Mouse (Mus musculus) adrenal gland, adult 18-20 months (tissue): Measurements from ENCODE around the gene Cpne4. TPM values are rescaled to one million over a fixed set of nuclear protein-coding genes. Genes with fewer than 3 reads are reported as not detected.
A peak's percentile ranks its signal among the peaks of the same experiment; 100 is the strongest.

Experiments
- DNase-seq, 2 experiments: peaks; one replicate each; pipeline ENCODE4 v3.0.0; 2021 to 2022; ENCODE audit warnings: low spot score in 2 of 2
- total RNA-seq, 2 experiments: library from RNA; stranded (reverse); gene quantifications; 1 replicate in 1 of 2; 2 replicates in 1 of 2; pipeline ENCODE4 v1.2.3; 2021

The Cpne4 gene
- total RNA-seq, 2 experiments from 2014 or later = 0.20 TPM; not detected in 1

GRCm38 (mm10) chr9:104678571-104678970 lies 131.5 kb downstream of the Cpne4 start:
- DNase-seq = no peak

GRCm38 (mm10) chr9:104687051-104687450 lies 140.0 kb downstream of the Cpne4 start:
- DNase-seq = no peak

DNA sequence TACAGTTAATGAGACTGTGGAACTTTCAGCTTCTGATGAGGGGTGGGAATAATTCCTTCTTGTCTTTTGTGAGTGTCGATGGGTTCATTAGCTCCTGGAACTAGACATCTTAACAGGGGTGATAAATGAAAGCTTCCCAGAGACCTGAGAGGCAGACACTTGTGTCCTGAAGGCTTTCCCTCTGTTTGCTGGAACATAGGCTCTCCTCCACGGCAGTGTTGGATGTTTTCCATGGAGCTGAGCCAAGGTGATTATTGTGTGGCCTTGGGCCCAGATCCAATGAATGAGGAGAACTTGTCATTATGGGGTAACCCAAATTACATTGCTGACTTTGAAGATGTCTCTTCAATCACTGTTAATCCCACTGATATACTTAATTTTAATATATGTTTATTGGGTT lies 146.1 kb downstream of the Cpne4 start:
- peak; percentile 38 to 59 for DNase-seq

DNA sequence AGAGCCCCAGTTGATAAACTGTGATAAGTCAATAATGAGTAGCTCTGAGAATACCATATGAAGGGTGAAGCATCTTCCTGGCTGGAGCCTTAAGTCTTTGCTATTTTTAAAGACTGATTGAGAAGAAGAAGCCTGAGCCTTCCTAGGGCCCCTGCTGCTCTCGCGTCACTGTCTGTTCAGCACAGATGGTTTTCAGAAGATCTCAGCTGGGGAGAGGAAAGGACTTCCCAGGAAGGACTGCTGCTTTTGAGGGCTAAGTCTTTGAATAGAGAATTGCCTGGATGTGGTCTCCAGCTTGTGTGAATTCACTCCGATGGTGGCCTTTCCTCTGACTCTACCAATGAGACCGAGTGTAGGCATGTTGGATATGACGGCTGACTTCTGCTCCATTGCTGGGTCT lies 163.7 kb downstream of the Cpne4 start:
- no peak for DNase-seq

DNA sequence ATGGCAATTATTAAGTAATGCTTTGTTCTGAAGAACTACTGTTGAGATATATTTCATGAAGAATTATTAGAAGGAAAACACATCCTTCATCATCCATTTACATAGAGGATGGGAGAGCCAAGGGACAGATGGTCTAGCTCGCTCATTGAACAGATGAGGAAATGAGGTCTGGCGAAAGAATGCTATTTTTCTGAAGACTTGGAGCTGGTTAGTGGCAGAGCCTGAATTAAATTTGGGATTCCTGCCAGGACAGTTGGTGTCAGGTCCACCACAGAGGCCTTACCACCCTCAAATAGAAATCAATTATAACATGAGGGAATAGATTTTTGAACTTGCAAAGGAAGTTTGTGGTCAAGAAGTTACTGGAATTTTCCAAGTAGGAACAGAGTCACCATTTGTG lies 178.2 kb downstream of the Cpne4 start:
- DNase-seq = no peak

GRCm38 (mm10) chr9:104742661-104743380 lies 195.7 kb downstream of the Cpne4 start:
- DNase-seq = no peak

GRCm38 (mm10) chr9:104755519-104755918 lies 208.4 kb downstream of the Cpne4 start:
- no peak for DNase-seq

- DNase-seq = no peak
Measured at GRCm38 (mm10) chr9:104760031-104760430, 212.9 kb downstream of the Cpne4 start.

DNA sequence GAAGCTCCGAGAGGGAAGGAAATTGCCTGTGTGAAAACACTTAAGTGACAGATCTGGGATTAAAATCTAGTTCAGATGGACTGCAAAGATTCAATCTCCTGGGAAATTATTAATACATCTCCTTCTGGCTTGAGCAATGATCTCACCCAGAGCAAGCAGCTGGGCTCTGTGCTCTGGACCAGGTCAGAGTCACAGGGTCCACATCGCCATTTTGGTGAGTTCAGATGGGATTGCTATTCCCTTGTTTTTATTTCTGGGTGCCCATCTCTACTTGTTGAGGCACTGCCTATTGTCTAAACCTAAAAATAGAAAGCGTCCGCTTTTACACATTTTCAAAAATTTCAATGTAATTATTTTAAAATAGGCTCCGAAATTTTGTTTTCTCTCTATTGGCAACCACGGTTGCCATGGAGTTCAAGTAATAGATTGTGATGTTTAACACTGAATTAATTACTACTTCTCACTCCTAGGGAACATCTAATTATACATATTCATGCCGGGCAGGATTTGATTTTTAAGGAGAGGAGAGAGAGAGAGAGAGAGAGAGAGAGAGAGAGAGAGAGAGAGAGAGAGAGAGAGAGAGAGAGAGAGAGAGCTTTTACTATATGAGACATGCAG lies 229.2 kb downstream of the Cpne4 start:
- DNase-seq = no peak

- DNase-seq = no peak
Measured at GRCm38 (mm10) chr9:104777135-104777534, 230.0 kb downstream of the Cpne4 start.

- no peak for DNase-seq
Measured at GRCm38 (mm10) chr9:104777780-104778179, 230.7 kb downstream of the Cpne4 start.

DNA sequence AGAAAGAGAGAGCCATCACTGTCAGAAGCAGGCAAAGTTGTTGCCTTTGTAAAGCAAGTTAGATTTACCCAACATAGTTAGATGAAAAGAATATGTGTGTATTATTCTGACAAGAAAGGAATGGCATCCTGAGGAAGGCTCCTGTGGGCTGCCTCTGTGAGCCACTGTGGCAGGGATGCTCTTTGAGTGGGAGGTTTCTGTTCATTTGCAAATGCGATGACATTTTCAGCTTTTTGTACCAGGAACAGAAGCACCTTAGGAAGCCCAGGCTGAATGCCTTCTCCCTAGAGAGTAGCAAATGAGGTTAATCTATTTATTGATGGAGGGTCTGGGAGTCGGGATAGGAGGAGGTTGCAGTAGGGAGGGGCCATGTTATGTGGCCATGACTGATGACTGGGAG lies 249.5 kb downstream of the Cpne4 start:
- DNase-seq = no peak

GRCm38 (mm10) chr9:104804776-104805175 lies 257.7 kb downstream of the Cpne4 start:
- DNase-seq = no peak

DNA sequence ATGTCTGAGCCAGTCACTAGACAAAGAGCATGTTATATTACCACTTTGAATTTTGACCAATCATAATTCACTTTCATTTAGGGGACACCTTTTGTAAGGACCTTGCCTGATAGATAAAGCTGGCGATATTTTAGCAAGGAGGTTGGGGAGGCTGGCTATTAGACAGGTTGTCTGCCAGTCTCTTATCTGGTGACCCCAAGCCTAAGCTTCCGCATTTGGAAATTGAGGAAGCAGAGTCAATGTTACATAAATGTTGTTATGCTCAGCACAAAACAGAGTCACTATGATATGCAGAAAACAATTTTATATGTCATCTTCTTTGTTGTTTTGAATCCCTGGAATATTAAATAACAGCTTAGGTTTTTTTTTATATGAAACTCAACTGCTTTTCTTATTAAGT lies 267.6 kb downstream of the Cpne4 start:
- no peak for DNase-seq

- no peak for DNase-seq
Measured at GRCm38 (mm10) chr9:104828646-104829045, 281.6 kb downstream of the Cpne4 start.

- no peak for DNase-seq
Measured at GRCm38 (mm10) chr9:104832934-104833539, 286.0 kb downstream of the Cpne4 start.

DNA sequence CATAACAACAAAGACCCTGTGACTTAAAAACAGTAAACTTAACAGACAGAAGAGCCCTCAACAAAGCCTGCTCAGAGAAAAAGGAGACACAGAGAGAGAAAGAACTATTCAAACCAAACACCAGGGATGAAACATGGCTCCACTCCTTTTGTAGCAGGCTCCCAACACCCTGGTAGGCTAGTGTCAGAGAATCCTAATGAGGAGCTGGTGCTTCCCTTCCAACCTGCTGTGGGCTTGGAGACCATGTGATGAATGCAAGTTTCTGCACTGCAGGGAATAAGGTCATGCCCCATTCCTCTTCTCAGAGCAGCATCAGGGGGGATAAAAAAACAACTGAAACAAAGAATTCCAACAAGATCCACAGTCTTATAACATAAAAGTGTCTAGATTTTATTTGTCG lies 290.8 kb downstream of the Cpne4 start:
- DNase-seq = no peak

GRCm38 (mm10) chr9:104841278-104841677 lies 294.2 kb downstream of the Cpne4 start:
- no peak for DNase-seq

GRCm38 (mm10) chr9:104845226-104845930 lies 298.3 kb downstream of the Cpne4 start:
- DNase-seq = no peak

DNA sequence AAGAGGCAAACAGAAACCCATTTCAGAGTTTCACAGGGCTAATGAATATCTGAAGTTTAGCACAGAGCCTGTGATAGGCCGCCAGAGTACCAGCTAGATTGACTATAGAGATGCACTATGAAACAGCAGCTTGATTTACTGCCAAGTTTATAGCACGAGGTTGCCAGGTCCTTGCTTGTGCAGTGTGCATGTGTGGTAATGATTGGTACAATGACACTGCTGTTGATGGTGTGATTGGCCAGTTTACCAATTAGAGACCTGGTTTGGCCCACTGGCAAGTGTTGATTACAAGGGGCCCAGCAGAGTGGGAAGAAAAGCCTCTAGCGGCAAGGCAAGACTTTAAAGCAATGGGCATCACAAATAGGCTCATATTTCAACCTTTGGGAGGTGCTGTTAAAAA lies 306.6 kb downstream of the Cpne4 start:
- DNase-seq = no peak

DNA sequence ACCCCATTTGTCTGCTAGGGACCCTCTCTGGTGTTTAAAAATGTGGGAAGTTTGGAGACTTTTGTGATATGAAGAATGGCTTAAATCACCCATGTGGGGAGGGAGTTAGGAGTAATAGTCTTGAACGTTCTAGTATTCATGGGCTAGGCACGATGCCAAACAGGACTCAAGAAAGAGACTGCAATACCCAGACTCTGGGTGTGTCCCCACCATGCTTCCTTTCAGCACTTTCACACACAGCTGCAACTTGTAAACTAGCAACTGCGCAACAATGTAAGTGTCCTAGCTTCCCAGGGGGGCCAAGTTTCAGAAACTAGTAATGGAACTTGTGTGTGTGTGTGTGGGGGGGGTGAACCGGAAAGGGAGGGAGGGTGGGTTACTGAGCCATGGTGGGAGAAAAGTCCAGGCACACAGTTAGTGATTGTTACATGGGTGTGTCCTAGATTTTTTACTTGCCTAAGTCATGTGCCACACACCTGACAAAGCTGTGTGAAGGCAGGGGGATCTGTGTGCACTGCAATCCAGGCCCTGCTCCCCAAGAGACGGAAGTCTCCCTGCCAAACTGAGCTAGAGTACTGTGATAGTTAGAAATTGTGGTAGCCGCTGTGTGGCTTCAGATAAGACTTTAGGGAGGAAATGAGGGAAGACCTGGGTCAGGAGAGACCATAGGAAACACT lies 307.3 kb downstream of the Cpne4 start:
- DNase-seq = no peak
